Mouse (Mus musculus): ENCODE data around the gene Wfdc1. TPM values are rescaled to one million over a fixed set of nuclear protein-coding genes. Genes with fewer than 3 reads are reported as not detected.

The Wfdc1 gene
- polyA plus RNA-seq, 1 experiment from 2014 or later, result 6.0 TPM

DNA sequence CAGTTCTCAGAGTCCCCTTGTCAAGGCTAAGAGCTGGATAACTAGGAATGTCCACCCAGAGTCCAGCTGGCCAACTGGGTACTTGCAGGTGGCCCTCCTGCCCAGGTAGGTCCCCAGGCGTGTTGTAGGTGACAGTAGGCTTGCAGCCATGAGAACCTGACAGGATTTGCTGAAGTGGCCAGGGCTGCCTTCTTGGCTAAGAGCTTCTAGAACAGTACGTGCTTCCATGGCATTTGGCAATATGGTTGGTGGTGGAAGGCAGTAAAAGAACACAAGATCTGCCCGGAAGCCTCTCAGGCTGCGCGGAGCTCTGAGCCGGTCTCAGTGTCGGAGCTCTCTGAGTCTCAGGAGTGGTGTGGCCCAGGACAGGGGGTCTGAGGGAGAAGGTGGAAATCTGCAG lies 41.2 kb upstream of the Wfdc1 start:
- no peaks in the 10 kb centered on the region for H3K4me1 ChIP-seq (ENCODE audit: control insufficient read depth, insufficient read depth, low read length)
- no peak overlapping the region for H3K27ac ChIP-seq (ENCODE audit: low read length)
- H3K36me3 ChIP-seq (ENCODE audit: control insufficient read depth, insufficient read depth, low read length), result no peaks in the 10 kb centered on the region
- ATAC-seq, result no peak
- H3K27me3 ChIP-seq (ENCODE audit: control insufficient read depth, insufficient read depth, low read depth, low read length), result no peaks in the 10 kb centered on the region
- no peaks in the 10 kb centered on the region for H3K9me3 ChIP-seq (replicated peaks; ENCODE audit: control insufficient read depth, low read length, poor library complexity, severe bottlenecking)
- H3K9ac ChIP-seq (ENCODE audit: low read depth, low read length), result no peak overlapping the region
- 90% methylated on average over 7 of the region's 7 CpGs for WGBS
- H3K4me3 ChIP-seq (ENCODE audit: low read depth, low read length), result no peak overlapping the region
- no peak overlapping the region for H3K4me2 ChIP-seq (ENCODE audit: low read length)

DNA sequence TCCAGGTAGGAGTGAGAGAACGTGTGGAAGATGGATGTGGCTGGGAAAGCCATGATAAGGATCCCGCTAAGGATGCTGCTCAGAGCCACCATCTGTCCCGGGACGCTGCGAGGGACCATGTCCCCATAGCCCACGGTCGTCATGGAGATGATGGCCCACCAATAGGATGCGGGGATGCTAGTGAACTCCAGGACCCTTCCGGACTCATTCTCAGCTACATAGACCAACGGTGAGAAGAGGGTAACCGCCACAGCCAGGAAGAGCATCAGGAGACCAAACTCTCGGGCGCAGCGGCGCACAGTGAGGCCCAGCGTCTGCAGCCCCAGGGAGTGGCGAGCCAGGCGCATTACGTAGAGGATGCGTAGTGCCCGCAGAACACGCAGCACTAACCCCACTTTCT lies 40.4 kb upstream of the Wfdc1 start:
- H3K9ac ChIP-seq (ENCODE audit: low read depth, low read length), result no peak overlapping the region

DNA sequence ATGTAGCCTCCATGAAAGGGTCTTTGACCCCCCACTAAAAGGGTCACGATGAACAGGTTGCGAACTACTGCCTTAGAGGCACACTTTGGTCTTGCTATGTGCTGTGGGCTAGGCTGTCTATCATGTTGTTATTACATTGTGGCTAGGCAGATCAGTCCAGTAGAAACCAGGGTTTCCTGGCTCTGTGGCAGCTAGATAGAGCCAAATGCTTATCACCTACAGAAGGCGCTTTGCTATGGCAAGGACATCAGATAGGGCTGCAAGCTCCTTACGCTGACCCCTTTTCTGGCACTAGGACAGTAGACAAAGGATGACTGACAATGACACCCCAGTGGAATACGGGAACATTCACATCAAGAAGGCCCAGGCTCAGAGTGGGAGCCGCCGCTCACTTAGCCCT lies 39.0 kb upstream of the Wfdc1 start:
- Histone ChIP-seq H3K9me3 (replicated peaks; ENCODE audit: control insufficient read depth, low read length, poor library complexity, severe bottlenecking) (no peaks in the 10 kb centered on the region), H3K4me3 (ENCODE audit: low read depth, low read length) (no peak overlapping the region), H3K9ac (ENCODE audit: low read depth, low read length) (no peak overlapping the region), H3K4me1 (ENCODE audit: control insufficient read depth, insufficient read depth, low read length) (no peaks in the 10 kb centered on the region; the same call in 1 of the 2 replicates), H3K4me2 (ENCODE audit: low read length) (no peak overlapping the region), H3K27ac (ENCODE audit: low read length) (no peak overlapping the region), H3K36me3 (ENCODE audit: control insufficient read depth, insufficient read depth, low read length) (no peaks in the 10 kb centered on the region), H3K27me3 (ENCODE audit: control insufficient read depth, insufficient read depth, low read depth, low read length) (no peaks in the 10 kb centered on the region)
- ATAC-seq, result no peak
- 83% methylated on average over 7 of the region's 7 CpGs for WGBS

More for the DNA sequence above, 40.4 kb upstream of the Wfdc1 start:
- no peaks in the 10 kb centered on the region for H3K27me3 ChIP-seq (ENCODE audit: control insufficient read depth, insufficient read depth, low read depth, low read length)
- ATAC-seq, result no peak
- no peaks in the 10 kb centered on the region for H3K4me1 ChIP-seq (ENCODE audit: control insufficient read depth, insufficient read depth, low read length)
- no peak overlapping the region for H3K4me3 ChIP-seq (ENCODE audit: low read depth, low read length)
- no peaks in the 10 kb centered on the region for H3K36me3 ChIP-seq (ENCODE audit: control insufficient read depth, insufficient read depth, low read length)
- no peak overlapping the region for H3K27ac ChIP-seq (ENCODE audit: low read length)
- H3K4me2 ChIP-seq (ENCODE audit: low read length), result no peak overlapping the region
- no peaks in the 10 kb centered on the region for H3K9me3 ChIP-seq (replicated peaks; ENCODE audit: control insufficient read depth, low read length, poor library complexity, severe bottlenecking)
- WGBS, result 80% methylated on average over 22 of the region's 22 CpGs

DNA sequence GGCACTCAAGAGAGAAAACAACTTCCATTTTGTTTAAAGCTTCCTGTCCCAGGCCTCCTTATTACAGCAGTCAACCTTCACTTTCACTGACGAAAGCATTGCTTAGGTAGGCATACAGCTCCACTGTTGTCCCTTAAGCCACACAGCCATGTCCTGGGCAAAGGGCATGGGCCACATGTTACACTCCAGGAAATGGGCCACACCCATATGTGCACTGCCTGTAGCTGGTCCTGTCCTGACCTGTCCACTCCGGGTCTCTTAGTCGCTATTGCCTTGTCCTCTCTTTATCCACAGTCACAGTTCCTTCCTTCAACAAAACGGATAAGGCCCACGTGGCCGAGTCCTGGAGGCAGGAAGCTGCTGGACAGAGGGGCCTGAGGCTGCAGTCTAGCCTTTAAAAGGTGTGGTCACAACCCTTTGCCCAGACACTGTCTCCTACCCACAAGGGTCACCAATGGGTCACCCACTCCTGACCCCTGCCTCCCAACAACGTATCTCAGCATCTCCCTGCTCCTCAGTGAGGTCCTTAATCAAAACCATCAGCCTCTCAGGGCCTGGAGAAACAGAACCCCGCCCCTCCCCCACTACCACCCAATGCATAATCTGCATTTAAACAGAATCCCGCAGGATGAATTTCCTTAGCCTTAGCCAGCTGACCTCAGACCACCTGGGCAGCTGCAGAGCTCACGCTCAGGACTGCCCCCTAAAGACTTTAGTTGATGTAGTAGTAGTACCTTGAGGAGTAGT lies 38.4 kb upstream of the Wfdc1 start:
- Histone ChIP-seq H3K9me3 (replicated peaks; ENCODE audit: control insufficient read depth, low read length, poor library complexity, severe bottlenecking) (no peaks in the 10 kb centered on the region), H3K9ac (ENCODE audit: low read depth, low read length) (no peak overlapping the region), H3K4me3 (ENCODE audit: low read depth, low read length) (no peak overlapping the region), H3K4me2 (ENCODE audit: low read length) (no peak overlapping the region), H3K36me3 (ENCODE audit: control insufficient read depth, insufficient read depth, low read length) (no peaks in the 10 kb centered on the region), H3K27me3 (ENCODE audit: control insufficient read depth, insufficient read depth, low read depth, low read length) (no peaks in the 10 kb centered on the region), H3K27ac (ENCODE audit: low read length) (no peak overlapping the region), H3K4me1 (ENCODE audit: control insufficient read depth, insufficient read depth, low read length) (no peaks in the 10 kb centered on the region; the same call in 1 of the 2 replicates)
- ATAC-seq, result no peak
- WGBS, result 46% methylated on average over 10 of the region's 10 CpGs

DNA sequence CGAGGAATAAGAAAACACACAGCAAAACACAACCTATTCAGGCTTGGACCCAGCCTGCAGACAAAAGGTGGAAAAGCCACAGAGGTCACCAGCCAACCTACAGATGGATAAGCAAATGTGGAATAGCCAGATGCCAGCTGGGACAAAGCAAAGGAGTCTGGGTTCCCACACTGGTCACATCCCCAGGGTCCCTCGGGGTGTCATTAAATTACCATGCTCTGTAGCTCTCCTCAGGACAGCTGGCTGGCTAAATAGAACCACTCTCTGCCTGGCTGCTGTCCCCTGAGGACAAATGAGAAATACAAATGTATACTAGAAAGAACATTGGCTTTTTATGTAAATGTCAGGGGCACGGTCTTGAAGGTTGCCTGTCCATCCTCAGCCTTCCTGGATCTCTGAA lies 35.3 kb upstream of the Wfdc1 start:
- WGBS, result 33% methylated on average over 3 of the region's 3 CpGs
- H3K27ac ChIP-seq (ENCODE audit: low read length), result no peak overlapping the region
- H3K36me3 ChIP-seq (ENCODE audit: control insufficient read depth, insufficient read depth, low read length), result no peaks in the 10 kb centered on the region

DNA sequence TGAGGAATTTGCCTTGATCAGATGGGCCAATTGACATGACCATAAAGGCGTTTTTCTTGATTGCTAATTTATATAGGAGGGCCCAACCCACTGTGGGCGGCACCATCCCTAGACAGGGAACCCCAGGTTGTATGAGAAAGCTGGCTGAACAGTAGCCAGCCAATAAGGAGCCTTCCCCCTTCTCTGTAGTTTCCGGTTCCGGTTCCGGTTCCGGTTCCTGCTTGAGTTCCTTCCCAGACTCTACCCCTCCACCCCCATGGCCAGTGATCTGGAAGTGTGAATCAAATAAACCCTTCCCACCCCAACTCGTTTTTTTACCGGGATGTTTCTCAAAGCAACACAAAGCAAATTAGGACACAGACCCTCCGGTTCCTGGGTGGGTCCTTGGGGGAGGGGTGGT lies 33.9 kb upstream of the Wfdc1 start:
- Histone ChIP-seq H3K4me3 (ENCODE audit: low read depth, low read length) (no peak overlapping the region), H3K4me2 (ENCODE audit: low read length) (no peak overlapping the region), H3K9ac (ENCODE audit: low read depth, low read length) (no peak overlapping the region), H3K27me3 (ENCODE audit: control insufficient read depth, insufficient read depth, low read depth, low read length) (peaks cover 9% of the 10 kb centered on the region; the same call in 1 of the 2 replicates), H3K27ac (ENCODE audit: low read length) (no peak overlapping the region), H3K9me3 (replicated peaks; ENCODE audit: control insufficient read depth, low read length, poor library complexity, severe bottlenecking) (no peaks in the 10 kb centered on the region), H3K4me1 (ENCODE audit: control insufficient read depth, insufficient read depth, low read length) (peaks cover 4% of the 10 kb centered on the region; the same call in 1 of the 2 replicates), H3K36me3 (ENCODE audit: control insufficient read depth, insufficient read depth, low read length) (no peaks in the 10 kb centered on the region)
- WGBS, result 91% methylated on average over 9 of the region's 9 CpGs
- no peak for ATAC-seq

More for the DNA sequence above, 35.3 kb upstream of the Wfdc1 start:
- Histone ChIP-seq H3K4me1 (ENCODE audit: control insufficient read depth, insufficient read depth, low read length) (peaks cover 4% of the 10 kb centered on the region; the same call in 1 of the 2 replicates), H3K9me3 (replicated peaks; ENCODE audit: control insufficient read depth, low read length, poor library complexity, severe bottlenecking) (no peaks in the 10 kb centered on the region), H3K27me3 (ENCODE audit: control insufficient read depth, insufficient read depth, low read depth, low read length) (peaks cover 9% of the 10 kb centered on the region; the same call in 1 of the 2 replicates), H3K9ac (ENCODE audit: low read depth, low read length) (0 out of 2 replicates have a peak overlapping the region, but pooled peaks have one; percentile 6), H3K4me3 (ENCODE audit: low read depth, low read length) (no peak overlapping the region), H3K4me2 (ENCODE audit: low read length) (no peak overlapping the region)
- no peak for ATAC-seq

DNA sequence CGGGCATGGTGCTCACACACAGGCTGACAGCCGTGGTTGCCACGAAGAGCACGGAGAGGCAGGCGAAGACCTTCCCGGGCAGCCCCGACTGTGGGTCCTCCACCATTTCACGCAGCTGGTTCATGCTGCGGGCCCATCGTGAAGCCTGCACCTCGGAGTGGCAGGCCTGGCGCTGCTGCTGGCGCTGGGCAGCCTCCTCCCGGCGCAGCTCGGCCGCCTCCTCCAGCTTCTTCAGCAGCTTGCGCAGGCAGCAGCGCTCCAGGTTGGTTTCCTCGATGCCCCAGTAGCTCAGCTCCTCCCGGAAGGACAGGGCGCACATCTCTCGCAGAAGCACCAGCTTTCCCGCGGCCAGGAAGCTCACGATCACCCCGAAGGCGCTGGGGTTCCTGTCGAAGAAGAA lies 33.3 kb upstream of the Wfdc1 start:
- Histone ChIP-seq H3K4me2 (ENCODE audit: low read length) (no peak overlapping the region), H3K9ac (ENCODE audit: low read depth, low read length) (no peak overlapping the region), H3K4me1 (ENCODE audit: control insufficient read depth, insufficient read depth, low read length) (peaks cover 4% of the 10 kb centered on the region; the same call in 1 of the 2 replicates), H3K9me3 (replicated peaks; ENCODE audit: control insufficient read depth, low read length, poor library complexity, severe bottlenecking) (no peaks in the 10 kb centered on the region), H3K4me3 (ENCODE audit: low read depth, low read length) (no peak overlapping the region), H3K36me3 (ENCODE audit: control insufficient read depth, insufficient read depth, low read length) (no peaks in the 10 kb centered on the region), H3K27ac (ENCODE audit: low read length) (no peak overlapping the region), H3K27me3 (ENCODE audit: control insufficient read depth, insufficient read depth, low read depth, low read length) (peaks cover 9% of the 10 kb centered on the region; the same call in 1 of the 2 replicates)
- WGBS, result 52% methylated on average over 29 of the region's 29 CpGs
- ATAC-seq, result no peak

DNA sequence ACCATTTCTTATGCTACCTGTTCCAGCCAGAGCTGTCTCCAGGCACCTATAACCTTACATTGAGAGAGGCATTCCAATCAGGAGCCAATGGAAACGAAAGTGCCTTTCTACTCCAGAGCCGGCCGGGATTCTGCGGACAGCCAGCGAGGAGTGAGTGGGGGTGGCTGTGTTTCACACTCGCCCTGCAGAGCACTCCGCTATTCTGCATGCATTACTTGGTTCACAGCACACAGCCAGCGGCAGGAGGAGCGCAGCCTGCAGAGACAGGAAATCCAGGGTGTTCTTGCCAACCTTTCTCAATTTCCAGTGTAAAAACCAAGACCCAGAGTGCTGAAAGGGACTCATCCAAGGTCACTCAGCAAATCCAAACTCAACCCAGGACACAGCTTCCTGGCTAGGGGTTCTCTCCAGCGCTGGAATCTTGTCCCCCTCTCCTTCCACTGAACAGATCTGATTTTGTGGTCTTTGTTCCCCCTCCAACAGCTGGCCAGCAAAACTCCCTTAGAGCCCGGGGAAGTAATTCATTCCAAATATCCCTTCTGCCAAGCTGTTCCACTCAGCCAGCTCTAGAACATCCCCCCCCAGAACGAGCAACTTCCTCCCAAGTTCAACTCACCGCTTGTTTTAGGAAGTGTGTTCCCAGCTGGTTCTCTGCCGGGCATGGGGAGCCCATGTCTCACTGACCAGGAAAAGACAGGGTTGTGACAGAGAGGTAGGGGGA lies 31.4 kb upstream of the Wfdc1 start:
- Histone ChIP-seq H3K27ac (ENCODE audit: low read length) (no peak overlapping the region), H3K4me3 (ENCODE audit: low read depth, low read length) (no peak overlapping the region), H3K4me1 (ENCODE audit: control insufficient read depth, insufficient read depth, low read length) (peaks cover 4% of the 10 kb centered on the region; the same call in 1 of the 2 replicates), H3K36me3 (ENCODE audit: control insufficient read depth, insufficient read depth, low read length) (no peaks in the 10 kb centered on the region), H3K4me2 (ENCODE audit: low read length) (no peak overlapping the region), H3K9me3 (replicated peaks; ENCODE audit: control insufficient read depth, low read length, poor library complexity, severe bottlenecking) (no peaks in the 10 kb centered on the region), H3K9ac (ENCODE audit: low read depth, low read length) (no peak overlapping the region), H3K27me3 (ENCODE audit: control insufficient read depth, insufficient read depth, low read depth, low read length) (peaks cover 9% of the 10 kb centered on the region; the same call in 1 of the 2 replicates)
- WGBS, result 14% methylated on average over 14 of the region's 14 CpGs
- no peak for ATAC-seq

DNA sequence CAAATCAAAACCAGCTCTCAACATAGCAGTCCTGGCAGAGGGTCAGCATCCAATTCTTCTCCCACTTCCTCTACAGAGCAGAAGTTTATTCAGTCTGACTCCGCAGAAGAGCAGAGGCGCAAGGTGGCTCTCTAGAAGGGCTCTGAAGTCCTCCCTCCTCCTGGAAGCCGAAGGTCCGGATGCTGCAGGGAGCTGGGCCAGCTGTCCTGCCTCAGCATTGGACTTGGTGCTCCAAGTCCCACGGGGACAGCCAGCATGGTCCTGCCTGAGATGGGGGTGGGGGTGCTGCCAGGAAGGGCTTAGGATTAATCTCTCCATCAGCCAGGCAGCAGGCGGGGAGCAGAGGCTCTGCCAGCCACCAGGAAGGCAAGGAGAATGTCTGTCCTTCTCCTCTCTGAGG lies 30.8 kb upstream of the Wfdc1 start, which contains the start of gene Kcng4:
Gene Kcng4, minus strand, starts transcription at position 303 of the 400 bp plus-strand sequence.
- Histone ChIP-seq H3K9ac (ENCODE audit: low read depth, low read length) (no peak within 1 kb of the TSS), H3K9me3 (replicated peaks; ENCODE audit: control insufficient read depth, low read length, poor library complexity, severe bottlenecking) (no peaks in the 10 kb centered on the region), H3K36me3 (ENCODE audit: control insufficient read depth, insufficient read depth, low read length) (no peaks in the 10 kb centered on the region), H3K4me3 (ENCODE audit: low read depth, low read length) (no peak within 1 kb of the TSS), H3K27me3 (ENCODE audit: control insufficient read depth, insufficient read depth, low read depth, low read length) (peaks cover 9% of the 10 kb centered on the region; the same call in 1 of the 2 replicates), H3K4me2 (ENCODE audit: low read length) (no peak within 1 kb of the TSS), H3K4me1 (ENCODE audit: control insufficient read depth, insufficient read depth, low read length) (peaks cover 4% of the 10 kb centered on the region; the same call in 1 of the 2 replicates), H3K27ac (ENCODE audit: low read length) (no peak within 1 kb of the TSS)
- no peak for ATAC-seq
- 25% methylated on average over 6 of the region's 6 CpGs for WGBS

Measured in midbrain, embryonic 16.5 days (tissue).